Mouse (Mus musculus): ENCODE results near the gene Tsga10ip. TPM values are rescaled to one million over a fixed set of nuclear protein-coding genes. Genes with fewer than 3 reads are reported as not detected.

The Tsga10ip gene
- polyA plus RNA-seq, 2 experiments, result 0.14 TPM; not detected in 1

DNA sequence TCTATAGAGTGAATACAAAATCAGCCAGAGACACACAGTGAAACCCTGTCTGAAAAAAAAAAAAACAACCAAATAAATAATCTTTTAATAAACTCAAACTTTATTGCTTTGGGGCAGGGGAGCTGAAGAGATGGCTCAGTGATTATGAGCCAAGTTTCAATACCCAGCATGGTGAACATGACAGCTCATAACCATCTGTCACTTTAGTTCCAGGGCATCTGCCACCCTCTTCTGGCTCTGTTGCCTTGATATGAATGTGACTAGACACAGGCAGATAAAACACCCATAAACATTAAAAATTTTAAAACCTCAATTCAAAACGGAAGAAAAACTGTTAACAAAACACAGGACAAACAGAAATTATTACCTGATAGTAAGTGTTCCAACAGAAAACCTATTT lies 24.9 kb downstream of the Tsga10ip start:
- WGBS, result 91% methylated on average over 1 of the region's 1 CpGs
- Histone ChIP-seq H3K27me3 (ENCODE audit: control insufficient read depth, insufficient read depth, low read length) (no peaks in the 10 kb centered on the region), H3K4me2 (replicated peaks; ENCODE audit: low read depth, low read length, severe bottlenecking) (no peak overlapping the region), H3K9me3 (ENCODE audit: control insufficient read depth, low read length) (no peaks in the 10 kb centered on the region), H3K4me1 (ENCODE audit: control insufficient read depth, insufficient read depth, low read length) (no peaks in the 10 kb centered on the region), H3K36me3 (ENCODE audit: control insufficient read depth, insufficient read depth, low read length) (peaks cover 72% of the 10 kb centered on the region), H3K4me3 (replicated peaks; ENCODE audit: low read length) (no peak overlapping the region), H3K9ac (ENCODE audit: low read depth, low read length, severe bottlenecking) (no peak overlapping the region), H3K27ac (replicated peaks; ENCODE audit: low read depth, low read length) (no peak overlapping the region)
- no peak for TF ChIP-seq POLR2A (IDR thresholded peaks at IDR 0.05; ENCODE audit: borderline replicate concordance, extremely low read depth, insufficient read depth, insufficient read length)
- ATAC-seq (ENCODE audit: low FRiP score, low read depth), result no peak
- DNase-seq (ENCODE audit: low spot score), result no peak

DNA sequence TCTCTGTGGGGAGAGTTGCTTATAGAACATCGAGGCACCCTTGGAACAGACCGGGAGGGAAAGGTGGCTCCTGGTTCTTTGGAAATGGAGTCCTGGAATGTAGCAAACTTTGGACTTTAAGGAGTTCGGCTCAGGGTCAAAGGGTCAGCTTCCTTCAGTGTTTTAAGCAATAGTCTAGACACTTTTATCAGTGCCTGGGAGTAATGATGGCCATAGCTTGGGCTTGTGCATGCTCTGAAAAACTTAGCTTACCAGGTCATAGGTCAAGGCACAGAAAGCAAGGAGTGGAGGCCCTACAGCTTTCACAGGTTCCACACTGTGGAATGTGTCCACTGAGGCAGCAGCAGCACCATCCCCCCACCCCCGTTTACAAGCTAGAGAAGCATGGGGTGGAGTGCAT lies 27.6 kb downstream of the Tsga10ip start:
- H3K9ac ChIP-seq (ENCODE audit: low read depth, low read length, severe bottlenecking), result no peak overlapping the region
- ATAC-seq (ENCODE audit: low FRiP score, low read depth) (no peak), DNase-seq (ENCODE audit: low spot score) (no peak)
- H3K36me3 ChIP-seq (ENCODE audit: control insufficient read depth, insufficient read depth, low read length), result peaks cover 72% of the 10 kb centered on the region
- WGBS, result 77% methylated on average over 4 of the region's 4 CpGs
- no peaks in the 10 kb centered on the region for H3K27me3 ChIP-seq (ENCODE audit: control insufficient read depth, insufficient read depth, low read length)
- no peak overlapping the region for H3K4me2 ChIP-seq (replicated peaks; ENCODE audit: low read depth, low read length, severe bottlenecking)
- no peak overlapping the region for H3K27ac ChIP-seq (replicated peaks; ENCODE audit: low read depth, low read length)
- no peaks in the 10 kb centered on the region for H3K9me3 ChIP-seq (ENCODE audit: control insufficient read depth, low read length)
- no peak overlapping the region for H3K4me3 ChIP-seq (replicated peaks; ENCODE audit: low read length)
- no peaks in the 10 kb centered on the region for H3K4me1 ChIP-seq (ENCODE audit: control insufficient read depth, insufficient read depth, low read length)
- no peak for TF ChIP-seq POLR2A (IDR thresholded peaks at IDR 0.05; ENCODE audit: borderline replicate concordance, extremely low read depth, insufficient read depth, insufficient read length)

GRCm38 (mm10) chr19:5374177-5374576 lies 28.1 kb downstream of the Tsga10ip start:
- Histone ChIP-seq H3K9me3 (ENCODE audit: control insufficient read depth, low read length) (no peaks in the 10 kb centered on the region), H3K4me1 (ENCODE audit: control insufficient read depth, insufficient read depth, low read length) (no peaks in the 10 kb centered on the region), H3K4me3 (replicated peaks; ENCODE audit: low read length) (no peak overlapping the region), H3K27me3 (ENCODE audit: control insufficient read depth, insufficient read depth, low read length) (no peaks in the 10 kb centered on the region), H3K9ac (ENCODE audit: low read depth, low read length, severe bottlenecking) (no peak overlapping the region), H3K4me2 (replicated peaks; ENCODE audit: low read depth, low read length, severe bottlenecking) (no peak overlapping the region), H3K36me3 (ENCODE audit: control insufficient read depth, insufficient read depth, low read length) (peaks cover 72% of the 10 kb centered on the region), H3K27ac (replicated peaks; ENCODE audit: low read depth, low read length) (no peak overlapping the region)
- ATAC-seq (ENCODE audit: low FRiP score, low read depth), result no peak
- WGBS, result 84% methylated on average over 4 of the region's 4 CpGs
- TF ChIP-seq POLR2A (IDR thresholded peaks at IDR 0.05; ENCODE audit: borderline replicate concordance, extremely low read depth, insufficient read depth, insufficient read length), result no peak
- DNase-seq (ENCODE audit: low spot score), result no peak

DNA sequence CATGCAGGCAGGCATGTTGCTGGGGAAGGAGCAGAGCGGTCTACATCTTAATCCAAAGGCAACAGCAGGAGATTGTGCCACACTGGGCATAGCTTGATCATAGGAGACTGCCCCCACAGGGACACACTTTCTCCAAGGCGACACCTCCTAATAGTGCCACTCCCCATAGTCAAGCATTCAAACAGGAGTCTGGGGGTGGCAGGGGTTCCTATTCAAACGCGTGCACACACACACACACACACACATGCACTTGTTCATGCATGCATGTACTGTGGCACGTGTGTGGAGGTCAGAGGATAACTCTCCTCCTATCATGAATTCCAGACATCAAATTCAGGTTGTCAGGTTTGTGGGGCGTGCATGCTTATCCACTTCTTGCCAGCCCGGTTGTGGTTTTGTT lies 29.6 kb downstream of the Tsga10ip start:
- Histone ChIP-seq H3K4me2 (replicated peaks; ENCODE audit: low read depth, low read length, severe bottlenecking) (no peak overlapping the region), H3K27me3 (ENCODE audit: control insufficient read depth, insufficient read depth, low read length) (no peaks in the 10 kb centered on the region), H3K36me3 (ENCODE audit: control insufficient read depth, insufficient read depth, low read length) (peaks cover 67% of the 10 kb centered on the region), H3K27ac (replicated peaks; ENCODE audit: low read depth, low read length) (no peak overlapping the region), H3K9me3 (ENCODE audit: control insufficient read depth, low read length) (no peaks in the 10 kb centered on the region), H3K4me3 (replicated peaks; ENCODE audit: low read length) (no peak overlapping the region), H3K4me1 (ENCODE audit: control insufficient read depth, insufficient read depth, low read length) (peaks cover 6% of the 10 kb centered on the region; the same call in 1 of the 2 replicates), H3K9ac (ENCODE audit: low read depth, low read length, severe bottlenecking) (no peak overlapping the region)
- no peak for DNase-seq (ENCODE audit: low spot score)
- WGBS, result 91% methylated on average over 7 of the region's 7 CpGs
- no peak for TF ChIP-seq POLR2A (IDR thresholded peaks at IDR 0.05; ENCODE audit: borderline replicate concordance, extremely low read depth, insufficient read depth, insufficient read length)
- no peak for ATAC-seq (ENCODE audit: low FRiP score, low read depth)

GRCm38 (mm10) chr19:5370932-5371331 lies 31.4 kb downstream of the Tsga10ip start:
- Histone ChIP-seq H3K36me3 (ENCODE audit: control insufficient read depth, insufficient read depth, low read length) (peaks cover 52% of the 10 kb centered on the region), H3K9me3 (ENCODE audit: control insufficient read depth, low read length) (no peaks in the 10 kb centered on the region), H3K4me3 (replicated peaks; ENCODE audit: low read length) (no peak overlapping the region), H3K27ac (replicated peaks; ENCODE audit: low read depth, low read length) (no peak overlapping the region), H3K27me3 (ENCODE audit: control insufficient read depth, insufficient read depth, low read length) (no peaks in the 10 kb centered on the region), H3K9ac (ENCODE audit: low read depth, low read length, severe bottlenecking) (no peak overlapping the region), H3K4me2 (replicated peaks; ENCODE audit: low read depth, low read length, severe bottlenecking) (no peak overlapping the region), H3K4me1 (ENCODE audit: control insufficient read depth, insufficient read depth, low read length) (peaks cover 9% of the 10 kb centered on the region)
- ATAC-seq (ENCODE audit: low FRiP score, low read depth) (no peak), DNase-seq (ENCODE audit: low spot score) (no peak)
- TF ChIP-seq POLR2A (IDR thresholded peaks at IDR 0.05; ENCODE audit: borderline replicate concordance, extremely low read depth, insufficient read depth, insufficient read length), result no peak
- WGBS, result 81% methylated on average over 3 of the region's 3 CpGs

- Histone ChIP-seq H3K9me3 (ENCODE audit: control insufficient read depth, low read length) (no peaks in the 10 kb centered on the region), H3K36me3 (ENCODE audit: control insufficient read depth, insufficient read depth, low read length) (peaks cover 64% of the 10 kb centered on the region), H3K27me3 (ENCODE audit: control insufficient read depth, insufficient read depth, low read length) (no peaks in the 10 kb centered on the region), H3K4me3 (replicated peaks; ENCODE audit: low read length) (peak overlapping the region; percentile 94), H3K4me1 (ENCODE audit: control insufficient read depth, insufficient read depth, low read length) (peaks cover 14% of the 10 kb centered on the region), H3K27ac (replicated peaks; ENCODE audit: low read depth, low read length) (peak overlapping the region; percentile 83; the same call in 1 of the 2 replicates), H3K9ac (ENCODE audit: low read depth, low read length, severe bottlenecking) (peak overlapping the region; percentile 66), H3K4me2 (replicated peaks; ENCODE audit: low read depth, low read length, severe bottlenecking) (peak overlapping the region; percentile 94)
- TF ChIP-seq POLR2A (IDR thresholded peaks at IDR 0.05; ENCODE audit: borderline replicate concordance, extremely low read depth, insufficient read depth, insufficient read length), result no peak
- no peak for DNase-seq (ENCODE audit: low spot score)
- WGBS, result 9% methylated on average over 11 of the region's 11 CpGs
- ATAC-seq (ENCODE audit: low FRiP score, low read depth), result no peak
Observed at GRCm38 (mm10) chr19:5367455-5367854, 34.9 kb downstream of the Tsga10ip start.

All from limb, embryonic 14.5 days (tissue).